In genomic region chr11:74874630-74875029, GRCm38 (mm10) we compare ENCODE assay signal across 10 mouse cellular contexts. TPM values are rescaled to one million over a fixed set of nuclear protein-coding genes. Genes with fewer than 3 reads are reported as not detected.
DNase-seq lines count a peak whose midpoint lies in the region; ATAC-seq and TF ChIP-seq lines count a peak whose summit lies in the region.
"Had no signal": no experiment of that assay in that cellular context is flagged by ENCODE, and none has a peak within 500 bp of the region (broad histone marks: within the 10 kb centered on the region; RNA-seq: fewer than 3 reads in every experiment).

No protein-coding gene starts in this region.

- H3K9me3 ChIP-seq in kidney, postnatal 0 days (replicated peaks; ENCODE audit: low read length) = no peaks in the 10 kb centered on the region
- H3K9me3 ChIP-seq in embryonic facial prominence, embryonic 13.5 days = no peaks in the 10 kb centered on the region

- no peak overlapping the region for H3K9ac ChIP-seq in kidney, postnatal 0 days (ENCODE audit: low read depth, low read length)
- 0 out of 2 replicates have a peak overlapping the region, but pooled peaks have one; percentile 16 for H3K9ac ChIP-seq in embryonic facial prominence, embryonic 13.5 days

- no peak overlapping the region for H3K4me2 ChIP-seq in kidney, postnatal 0 days (ENCODE audit: low read length)
- H3K4me2 ChIP-seq in embryonic facial prominence, embryonic 13.5 days = no peak overlapping the region

- peaks cover 5% of the 10 kb centered on the region; the same call in 1 of the 2 replicates for H3K4me1 ChIP-seq in kidney, postnatal 0 days (replicated peaks; ENCODE audit: insufficient read depth, low read length)
- peaks cover 26% of the 10 kb centered on the region for H3K4me1 ChIP-seq in embryonic facial prominence, embryonic 13.5 days

- no peaks in the 10 kb centered on the region for H3K27me3 ChIP-seq in kidney, postnatal 0 days (ENCODE audit: insufficient read depth, low read length)
- no peaks in the 10 kb centered on the region for H3K27me3 ChIP-seq in embryonic facial prominence, embryonic 13.5 days

- WGBS in kidney, postnatal 0 days = 44% methylated on average over 3 of the region's 3 CpGs
- WGBS in embryonic facial prominence, embryonic 13.5 days = 42% methylated on average over 3 of the region's 3 CpGs

- peak; percentile 49 for DNase-seq in kidney, postnatal 0 days (ENCODE audit: low spot score)
- no peak for DNase-seq in kidney, postnatal 10 days
- peak; percentile 19 for DNase-seq in urinary bladder, adult 2 months (ENCODE audit: low spot score)
- DNase-seq in urinary bladder, postnatal 14 days (ENCODE audit: low spot score) = no peak
- DNase-seq in yolk sac, embryonic 10.5 days (ENCODE audit: low spot score) = no peak
- no peak for DNase-seq in retina, postnatal 1 day
- DNase-seq: heart, postnatal 10 days; liver had no signal

- ATAC-seq in kidney, postnatal 0 days (replicated peaks; ENCODE audit: low FRiP score, low read depth) = no peak
- ATAC-seq in embryonic facial prominence, embryonic 13.5 days (ENCODE audit: insufficient number of reproducible peaks, insufficient read depth, low FRiP score, low TSS enrichment, low read depth) = no peak
- ATAC-seq: intestine, embryonic 16.5 days had no signal

- no peak overlapping the region for H3K27ac ChIP-seq in kidney, postnatal 0 days
- H3K27ac ChIP-seq in embryonic facial prominence, embryonic 13.5 days = peak overlapping the region; percentile 68; the same call in 1 of the 2 replicates

- no peaks in the 10 kb centered on the region for H3K36me3 ChIP-seq in kidney, postnatal 0 days (ENCODE audit: insufficient read depth, low read length)
- H3K36me3 ChIP-seq in embryonic facial prominence, embryonic 13.5 days = no peaks in the 10 kb centered on the region

- no peak overlapping the region for H3K4me3 ChIP-seq in kidney, postnatal 0 days (replicated peaks; ENCODE audit: low read depth, low read length)
- no peak overlapping the region for H3K4me3 ChIP-seq in embryonic facial prominence, embryonic 13.5 days

- no peak for TF ChIP-seq CTCF in kidney, postnatal 0 days (IDR thresholded peaks at IDR 0.05; ENCODE audit: low read depth)

RNA-seq across cellular contexts. Expression of gene Sgsm2, which starts 22.2 kb away (rescaled TPM):
- polyA plus RNA-seq in kidney, postnatal 0 days (2015; fragmentation: Nextera tagmentation; extraction: Ambion mirVana) = 4.9 TPM in 2 replicates
- 17.9 and 19.8 TPM in 2 replicates for polyA plus RNA-seq in urinary bladder, adult 2 months (2012; rRNA removed)
- 4.6 and 4.7 TPM in 2 replicates for polyA plus RNA-seq in embryonic facial prominence, embryonic 13.5 days (2015; fragmentation: Nextera tagmentation; extraction: Ambion mirVana)

RNA-seq across cellular contexts. Expression of gene Tsr1, which starts 23.2 kb away (rescaled TPM):
- polyA plus RNA-seq in kidney, postnatal 0 days (2015; fragmentation: Nextera tagmentation; extraction: Ambion mirVana) = 31.6 and 32.7 TPM in 2 replicates
- polyA plus RNA-seq in urinary bladder, adult 2 months (2012; rRNA removed) = 21.0 and 24.0 TPM in 2 replicates
- polyA plus RNA-seq in embryonic facial prominence, embryonic 13.5 days (2015; fragmentation: Nextera tagmentation; extraction: Ambion mirVana) = 40.1 and 42.4 TPM in 2 replicates

RNA-seq across cellular contexts. Expression of gene Mnt, which starts 43.9 kb away (rescaled TPM):
- polyA plus RNA-seq in kidney, postnatal 0 days (2015; fragmentation: Nextera tagmentation; extraction: Ambion mirVana) = 5.5 and 5.7 TPM in 2 replicates
- 7.9 and 14.8 TPM in 2 replicates for polyA plus RNA-seq in urinary bladder, adult 2 months (2012; rRNA removed)
- polyA plus RNA-seq in embryonic facial prominence, embryonic 13.5 days (2015; fragmentation: Nextera tagmentation; extraction: Ambion mirVana) = 5.7 and 6.0 TPM in 2 replicates

RNA-seq across cellular contexts. Expression of gene Smg6, which starts 51.0 kb away (rescaled TPM):
- 11.9 and 12.5 TPM in 2 replicates for polyA plus RNA-seq in kidney, postnatal 0 days (2015; fragmentation: Nextera tagmentation; extraction: Ambion mirVana)
- 29.4 and 33.8 TPM in 2 replicates for polyA plus RNA-seq in urinary bladder, adult 2 months (2012; rRNA removed)
- 22.4 and 22.5 TPM in 2 replicates for polyA plus RNA-seq in embryonic facial prominence, embryonic 13.5 days (2015; fragmentation: Nextera tagmentation; extraction: Ambion mirVana)

RNA-seq across cellular contexts. Expression of gene Srr, which starts 51.1 kb away (rescaled TPM):
- polyA plus RNA-seq in kidney, postnatal 0 days (2015; fragmentation: Nextera tagmentation; extraction: Ambion mirVana) = 23.3 and 24.4 TPM in 2 replicates
- polyA plus RNA-seq in urinary bladder, adult 2 months (2012; rRNA removed) = 16.5 and 23.3 TPM in 2 replicates
- 29.9 and 30.6 TPM in 2 replicates for polyA plus RNA-seq in embryonic facial prominence, embryonic 13.5 days (2015; fragmentation: Nextera tagmentation; extraction: Ambion mirVana)

Comparison
In these comparisons a context has a peak if more than half of its experiments do, and no peak if none do; other contexts are left out.
1. DNase-seq: peak in kidney, postnatal 0 days (single experiment) and urinary bladder, adult 2 months (single experiment); none in kidney, postnatal 10 days (single experiment), urinary bladder, postnatal 14 days (single experiment), yolk sac, embryonic 10.5 days (single experiment) and retina, postnatal 1 day (single experiment).